Mouse (Mus musculus): ENCODE results near the gene Adam1b.

DNA sequence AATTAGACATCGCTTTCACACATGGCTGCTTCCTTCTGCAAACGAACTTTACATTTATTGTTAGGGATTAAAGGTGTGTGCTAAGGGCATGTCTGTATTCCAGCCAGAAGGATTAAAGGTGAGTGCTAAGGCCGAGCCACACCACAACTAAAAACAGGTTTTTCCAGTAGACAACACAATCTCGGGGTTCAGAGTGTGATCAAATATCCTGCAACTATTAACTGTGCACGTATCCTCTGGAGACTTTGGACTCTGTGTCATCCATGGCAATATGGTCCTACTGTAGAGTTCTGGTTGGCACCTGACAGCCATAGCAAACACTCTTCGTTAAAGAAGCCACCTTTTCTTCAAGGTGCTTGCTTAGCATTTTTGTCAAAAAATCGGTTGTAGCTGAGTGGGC is 6.8 kb upstream of the Adam1b start:
- TF ChIP-seq GATA1 (IDR thresholded peaks at IDR 0.05; ENCODE audit: borderline replicate concordance, low read length) (no peak), FLI1 (IDR thresholded peaks at IDR 0.05; ENCODE audit: low read length) (no peak)
